In genomic region chr19:47545528-47545927, GRCm38 (mm10) we compare ENCODE assay signal across 24 mouse cellular contexts. TPM values are rescaled to one million over a fixed set of nuclear protein-coding genes. Genes with fewer than 3 reads are reported as not detected.
A peak's percentile ranks its signal among the peaks of the same experiment; 100 is the strongest.
DNase-seq lines count a peak whose midpoint lies in the region; ATAC-seq and TF ChIP-seq lines count a peak whose summit lies in the region.
"Had no signal": no experiment of that assay in that cellular context is flagged by ENCODE, and none has a peak within 500 bp of the region (broad histone marks: within the 10 kb centered on the region; RNA-seq: fewer than 3 reads in every experiment).

No protein-coding gene starts in this region.

- no peak overlapping the region for H3K9ac ChIP-seq in forebrain, embryonic 16.5 days (replicated peaks; ENCODE audit: low read depth, low read length)
- no peak overlapping the region for H3K9ac ChIP-seq in forebrain, embryonic 13.5 days
- H3K9ac ChIP-seq: embryonic facial prominence, embryonic 15.5 days; heart, embryonic 12.5 days had no signal

- TF ChIP-seq CTCF in left cerebral cortex, adult 2 months (IDR thresholded peaks at IDR 0.05): no peak

- no peaks in the 10 kb centered on the region for H3K9me3 ChIP-seq in forebrain, embryonic 16.5 days (ENCODE audit: control insufficient read depth, low read length)
- no peaks in the 10 kb centered on the region for H3K9me3 ChIP-seq in forebrain, embryonic 13.5 days (replicated peaks)
- H3K9me3 ChIP-seq: embryonic facial prominence, embryonic 15.5 days; forebrain, embryonic 10.5 days; heart, embryonic 12.5 days had no signal

- DNase-seq in cerebellum, postnatal 10 days: peak; percentile 74 to 81
- DNase-seq in cerebellum, adult 11-12 months: no peak
- peak; percentile 75 for DNase-seq in left cerebral cortex, postnatal 4 days
- no peak for DNase-seq in left cerebral cortex, adult 2 months (ENCODE audit: extremely low spot score in 1 of 2, low spot score in 2 of 2)
- peak; percentile 17 for DNase-seq in right cerebral cortex, postnatal 4 days
- DNase-seq in right cerebral cortex, adult 2 months (ENCODE audit: low spot score in 2 of 2): no peak
- DNase-seq: adrenal gland, adult 8-10 months; adrenal gland, postnatal 36 days; B cell, adult 2 months; cerebellum, adult 11 months; cerebellum, adult 9-11 months; embryo, embryonic 11 days; gastrocnemius, postnatal 10 days; heart, adult 2 months; heart, postnatal 36 days had no signal

- no peak overlapping the region for H3K4me3 ChIP-seq in forebrain, embryonic 16.5 days (replicated peaks; ENCODE audit: low read length)
- H3K4me3 ChIP-seq in forebrain, embryonic 13.5 days: no peak overlapping the region
- H3K4me3 ChIP-seq in left cerebral cortex, adult 2 months: no peak overlapping the region
- H3K4me3 ChIP-seq: embryonic facial prominence, embryonic 15.5 days; erythroblast, embryonic 14.5 days; forebrain, embryonic 10.5 days; heart, adult 2 months; heart, embryonic 12.5 days had no signal

- intact Hi-C loops in left cerebral cortex, postnatal 4 days (cut with DNase I): no loop called here
- intact Hi-C loops in left cerebral cortex, adult 2 months (cut with DNase I): no loop called here

- no peak overlapping the region for H3K27ac ChIP-seq in forebrain, embryonic 16.5 days (ENCODE audit: low read length)
- no peak overlapping the region for H3K27ac ChIP-seq in forebrain, embryonic 13.5 days
- no peak overlapping the region for H3K27ac ChIP-seq in left cerebral cortex, adult 2 months
- H3K27ac ChIP-seq: embryonic facial prominence, embryonic 15.5 days; forebrain, embryonic 10.5 days; heart, adult 2 months; hindbrain, postnatal 0 days had no signal

- peak; percentile 43; the same call in 1 of the 2 replicates for ATAC-seq in forebrain, embryonic 16.5 days
- ATAC-seq in forebrain, embryonic 13.5 days: no peak
- ATAC-seq: CD4-positive, CD25-positive, alpha-beta regulatory T cell, adult 4 months; hindbrain, postnatal 0 days had no signal

- H3K4me2 ChIP-seq in forebrain, embryonic 16.5 days (ENCODE audit: low read length): no peak overlapping the region
- H3K4me2 ChIP-seq in forebrain, embryonic 13.5 days: no peak overlapping the region
- H3K4me2 ChIP-seq: embryonic facial prominence, embryonic 15.5 days; heart, embryonic 12.5 days had no signal

- H3K4me1 ChIP-seq in forebrain, embryonic 16.5 days (replicated peaks; ENCODE audit: control insufficient read depth, insufficient read depth, low read length): peaks cover 6% of the 10 kb centered on the region; the same call in 1 of the 2 replicates
- peaks cover 4% of the 10 kb centered on the region; the same call in 1 of the 2 replicates for H3K4me1 ChIP-seq in forebrain, embryonic 13.5 days
- H3K4me1 ChIP-seq: embryonic facial prominence, embryonic 15.5 days had no signal

- no peaks in the 10 kb centered on the region for H3K36me3 ChIP-seq in forebrain, embryonic 16.5 days (ENCODE audit: control insufficient read depth, insufficient read depth)
- no peaks in the 10 kb centered on the region for H3K36me3 ChIP-seq in forebrain, embryonic 13.5 days (ENCODE audit: poor library complexity, severe bottlenecking)
- H3K36me3 ChIP-seq: embryonic facial prominence, embryonic 15.5 days; forebrain, embryonic 10.5 days; G1E; heart, embryonic 12.5 days had no signal

- H3K27me3 ChIP-seq in forebrain, embryonic 16.5 days (replicated peaks; ENCODE audit: control insufficient read depth, insufficient read depth, low read length): no peaks in the 10 kb centered on the region; the same call in 1 of the 2 replicates
- no peaks in the 10 kb centered on the region for H3K27me3 ChIP-seq in forebrain, embryonic 13.5 days
- H3K27me3 ChIP-seq: embryonic facial prominence, embryonic 15.5 days; heart, embryonic 12.5 days had no signal

RNA-seq across cellular contexts. Expression of gene Stn1, which starts 8.2 kb away (rescaled TPM):
- polyA plus RNA-seq in forebrain, embryonic 16.5 days (2015; fragmentation: Nextera tagmentation; extraction: Ambion mirVana): 30.0 and 34.0 TPM in 2 replicates
- 39.0 and 42.2 TPM in 2 replicates for polyA plus RNA-seq in forebrain, embryonic 13.5 days (2015; fragmentation: Nextera tagmentation; extraction: Ambion mirVana)
- total RNA-seq in left cerebral cortex, postnatal 4 days (2021): 10 to 100 TPM; 28.2 to 30.4 TPM
- 10 to 100 TPM; 23.0 to 27.5 TPM for total RNA-seq in left cerebral cortex, adult 2 months (2021)

RNA-seq across cellular contexts. Expression of gene Slk, which starts 34.0 kb away (rescaled TPM):
- 7.5 and 7.8 TPM in 2 replicates for polyA plus RNA-seq in forebrain, embryonic 16.5 days (2015; fragmentation: Nextera tagmentation; extraction: Ambion mirVana)
- polyA plus RNA-seq in forebrain, embryonic 13.5 days (2015; fragmentation: Nextera tagmentation; extraction: Ambion mirVana): 7.8 and 9.1 TPM in 2 replicates
- 10 to 100 TPM; 28.6 to 31.7 TPM for total RNA-seq in left cerebral cortex, postnatal 4 days (2021)
- 10 to 100 TPM; 51.3 to 55.7 TPM for total RNA-seq in left cerebral cortex, adult 2 months (2021)

Comparison
In these comparisons a context has a peak if more than half of its experiments do, and no peak if none do; other contexts are left out.
1. DNase-seq: peak in cerebellum, postnatal 10 days (2 of 2), left cerebral cortex, postnatal 4 days (single experiment) and right cerebral cortex, postnatal 4 days (single experiment); none in cerebellum, adult 11-12 months (single experiment), left cerebral cortex, adult 2 months (0 of 2) and right cerebral cortex, adult 2 months (0 of 2).